Mouse (Mus musculus): ENCODE results near the gene Rfesd. TPM values are rescaled to one million over a fixed set of nuclear protein-coding genes. Genes with fewer than 3 reads are reported as not detected.

The Rfesd gene
- 3.7 and 5.7 TPM in 2 replicates for polyA plus RNA-seq (2012; rRNA removed)

DNA sequence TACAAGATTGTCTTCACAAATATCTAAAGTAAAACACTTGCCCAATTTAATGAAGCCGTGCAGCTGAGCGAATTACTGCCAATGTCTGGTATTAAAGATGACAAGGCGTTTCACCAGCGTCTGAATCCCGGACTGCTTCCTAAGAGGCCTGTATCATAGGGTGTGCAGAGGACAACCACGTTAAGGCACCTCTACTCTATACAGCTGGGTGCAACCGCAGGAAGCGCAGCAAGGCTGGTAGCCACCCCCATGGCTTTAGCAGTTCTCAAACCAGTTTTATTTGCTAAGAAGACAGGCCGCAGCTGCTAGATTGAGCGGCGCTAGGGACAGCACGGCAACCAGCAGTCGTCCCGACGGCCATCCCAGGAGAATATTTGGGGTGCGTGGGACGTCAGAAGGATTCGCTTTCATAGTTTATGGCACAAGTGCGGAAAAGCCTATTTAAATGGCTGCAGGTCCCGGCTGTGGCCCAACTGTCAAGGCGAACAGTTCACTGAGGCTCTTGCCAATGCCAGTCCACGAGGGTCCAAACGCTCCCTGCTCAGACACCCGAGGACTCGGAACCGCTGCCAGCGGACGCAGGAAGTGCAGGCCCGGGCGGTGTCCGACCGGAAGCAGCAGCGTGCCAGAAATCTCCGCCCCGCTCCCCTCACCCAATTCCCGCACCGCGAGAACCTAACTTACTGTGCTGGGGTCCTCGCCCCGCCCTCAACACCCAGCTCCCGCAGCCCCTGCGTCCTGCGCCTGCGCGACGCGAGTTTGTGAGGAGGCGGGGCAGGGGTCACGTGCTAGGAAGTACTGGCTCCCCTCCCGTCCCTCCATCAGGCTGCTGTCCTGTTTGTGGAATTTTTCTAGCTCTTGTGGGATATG is at the start of gene Rfesd:
TSS of gene Rfesd (minus strand) at position 746 of the 870 bp plus-strand sequence.
- under 1% methylated on average over 50 of the region's 50 CpGs for WGBS
- peak; percentile 97 for DNase-seq
- Histone ChIP-seq H3K4me1 (ENCODE audit: control insufficient read depth, insufficient read depth, low read length) (peaks cover 2% of the 10 kb centered on the region; the same call in 1 of the 2 replicates), H3K4me3 (replicated peaks; ENCODE audit: extremely low read depth, low read depth, low read length) (peak within 1 kb of the TSS; percentile 85)
- TF ChIP-seq CTCF (IDR thresholded peaks at IDR 0.05; ENCODE audit: insufficient read depth, low read length) (no peak), POLR2A (IDR thresholded peaks at IDR 0.05; ENCODE audit: borderline replicate concordance, extremely low read depth, low read depth, low read length) (peak; percentile 86)

DNA sequence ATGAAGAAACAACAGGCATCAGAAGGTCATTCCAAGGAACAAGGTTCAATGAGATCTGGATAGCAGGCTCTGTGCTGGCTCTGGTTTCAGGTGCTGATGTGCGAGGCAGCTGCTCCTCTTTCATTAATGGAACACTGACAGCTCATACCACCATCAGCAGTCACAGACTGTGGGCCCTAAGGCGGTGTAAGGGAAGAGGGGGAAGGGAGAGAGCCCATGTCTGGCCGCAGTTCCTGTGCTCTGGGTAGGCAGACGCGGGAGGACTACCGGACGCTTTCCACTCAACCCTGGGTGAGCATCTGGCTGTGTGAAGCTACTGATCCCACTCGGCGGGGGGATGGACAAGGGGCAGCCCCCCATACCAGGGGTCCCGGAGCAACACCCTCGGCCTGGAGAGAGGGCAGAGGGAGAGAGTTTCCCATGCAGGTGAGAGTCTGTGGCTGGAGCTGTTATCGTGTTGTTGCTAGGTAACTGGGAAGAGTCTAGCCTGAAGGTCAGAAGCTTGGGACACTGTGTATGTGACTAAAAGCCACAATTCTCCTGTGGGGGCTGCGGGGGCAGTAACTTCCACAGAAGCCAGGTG is 45.9 kb upstream of the Rfesd start:
- DNase-seq, result no peak
- 84% methylated on average over 13 of the region's 13 CpGs for WGBS
- Histone ChIP-seq H3K4me1 (ENCODE audit: control insufficient read depth, insufficient read depth, low read length) (no peaks in the 10 kb centered on the region), H3K4me3 (replicated peaks; ENCODE audit: extremely low read depth, low read depth, low read length) (no peak overlapping the region)
- TF ChIP-seq POLR2A (IDR thresholded peaks at IDR 0.05; ENCODE audit: borderline replicate concordance, extremely low read depth, low read depth, low read length), result no peak
- no peak for TF ChIP-seq CTCF (IDR thresholded peaks at IDR 0.05; ENCODE audit: insufficient read depth, low read length)

DNA sequence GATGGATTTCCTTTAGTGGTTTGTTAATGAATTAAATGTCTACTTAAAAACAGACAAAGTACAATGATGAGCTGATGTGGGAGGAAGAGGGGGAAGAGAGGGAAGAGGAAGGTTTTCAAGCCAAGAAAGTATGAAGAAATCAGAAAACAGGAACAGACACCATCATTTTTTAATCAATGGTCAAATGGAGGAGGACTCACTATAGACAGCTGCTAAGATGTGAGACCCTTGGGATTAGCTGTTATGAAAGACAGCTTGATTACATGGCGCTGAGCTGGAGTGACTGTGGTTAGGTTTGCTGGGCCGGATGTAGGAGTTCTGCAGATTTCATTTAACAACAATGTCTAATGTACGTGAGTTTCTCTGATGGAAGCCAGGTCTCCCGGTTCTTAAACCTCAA is 45.0 kb upstream of the Rfesd start:
- no peak for DNase-seq
- WGBS, result 92% methylated on average over 4 of the region's 4 CpGs
- no peaks in the 10 kb centered on the region for H3K4me1 ChIP-seq (ENCODE audit: control insufficient read depth, insufficient read depth, low read length)
- H3K4me3 ChIP-seq (replicated peaks; ENCODE audit: extremely low read depth, low read depth, low read length), result no peak overlapping the region
- TF ChIP-seq POLR2A (IDR thresholded peaks at IDR 0.05; ENCODE audit: borderline replicate concordance, extremely low read depth, low read depth, low read length) (no peak), CTCF (IDR thresholded peaks at IDR 0.05; ENCODE audit: insufficient read depth, low read length) (no peak)

DNA sequence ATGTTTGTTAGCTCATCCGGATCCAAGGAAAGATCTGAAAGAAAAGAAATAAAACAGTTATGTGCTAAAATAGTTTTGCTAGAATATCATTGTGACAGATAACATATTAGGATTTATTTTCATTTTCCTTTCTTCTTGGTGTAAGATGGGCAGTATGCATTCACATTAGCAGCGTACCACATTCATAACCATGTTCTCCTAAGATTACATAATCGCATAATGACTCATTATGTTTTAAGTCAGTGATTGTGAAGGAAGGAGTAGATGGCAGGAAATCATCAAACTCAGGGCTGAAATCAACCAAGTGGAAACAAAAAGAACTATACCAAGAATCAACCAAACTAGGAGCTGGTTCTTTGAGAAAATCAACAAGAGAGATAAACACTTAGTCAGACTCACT is 44.0 kb upstream of the Rfesd start:
- Histone ChIP-seq H3K4me1 (ENCODE audit: control insufficient read depth, insufficient read depth, low read length) (no peaks in the 10 kb centered on the region), H3K4me3 (replicated peaks; ENCODE audit: extremely low read depth, low read depth, low read length) (no peak overlapping the region)
- TF ChIP-seq POLR2A (IDR thresholded peaks at IDR 0.05; ENCODE audit: borderline replicate concordance, extremely low read depth, low read depth, low read length) (no peak), CTCF (IDR thresholded peaks at IDR 0.05; ENCODE audit: insufficient read depth, low read length) (no peak)
- no peak for DNase-seq
- 88% methylated on average over 3 of the region's 3 CpGs for WGBS

DNA sequence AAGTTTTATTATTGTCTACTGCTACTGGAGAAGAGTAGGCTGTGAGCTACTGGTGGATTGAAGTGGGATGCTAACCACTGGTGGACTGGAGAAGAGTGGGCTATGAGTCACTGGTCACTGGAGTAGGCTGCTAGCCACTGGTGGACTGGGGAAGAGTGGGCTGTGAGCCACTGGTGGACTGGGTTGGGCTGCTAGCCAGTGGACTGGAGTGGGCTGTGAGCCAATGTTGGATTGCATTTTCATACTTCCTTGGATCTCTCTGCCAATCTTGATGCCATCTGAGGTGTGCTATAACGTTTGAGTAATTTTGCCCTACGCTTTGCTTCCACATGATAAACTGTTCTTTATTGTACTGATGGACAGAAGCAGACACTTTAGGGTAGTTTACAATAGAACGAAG is 43.6 kb upstream of the Rfesd start:
- no peak overlapping the region for H3K4me3 ChIP-seq (replicated peaks; ENCODE audit: extremely low read depth, low read depth, low read length)
- WGBS, result 73% methylated on average over 3 of the region's 3 CpGs
- TF ChIP-seq POLR2A (IDR thresholded peaks at IDR 0.05; ENCODE audit: borderline replicate concordance, extremely low read depth, low read depth, low read length) (no peak), CTCF (IDR thresholded peaks at IDR 0.05; ENCODE audit: insufficient read depth, low read length) (no peak)
- no peak for DNase-seq
- no peaks in the 10 kb centered on the region for H3K4me1 ChIP-seq (ENCODE audit: control insufficient read depth, insufficient read depth, low read length)

DNA sequence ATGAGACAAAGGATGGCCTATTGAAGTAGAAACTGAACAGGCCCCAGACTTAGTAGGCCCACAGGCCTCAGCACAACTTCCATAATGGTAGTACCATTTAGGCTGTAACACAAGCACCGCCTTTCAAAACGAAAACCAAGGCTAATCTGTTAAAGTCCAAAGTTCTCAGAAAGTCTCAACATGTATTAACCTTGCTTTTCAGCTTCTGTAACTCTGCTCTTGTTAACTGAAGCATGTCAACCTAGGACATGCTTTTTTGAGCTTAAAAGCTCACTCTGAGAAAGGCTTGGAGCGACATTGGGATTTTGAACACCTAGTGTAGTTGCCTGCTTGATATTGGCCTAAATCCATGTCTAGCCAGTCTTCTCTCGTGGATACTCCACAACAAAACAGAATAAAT is 41.1 kb upstream of the Rfesd start:
- Histone ChIP-seq H3K4me1 (ENCODE audit: control insufficient read depth, insufficient read depth, low read length) (peaks cover 7% of the 10 kb centered on the region), H3K4me3 (replicated peaks; ENCODE audit: extremely low read depth, low read depth, low read length) (no peak overlapping the region)
- no peak for DNase-seq
- 93% methylated on average over 4 of the region's 4 CpGs for WGBS
- no peak for TF ChIP-seq CTCF (IDR thresholded peaks at IDR 0.05; ENCODE audit: insufficient read depth, low read length)
- TF ChIP-seq POLR2A (IDR thresholded peaks at IDR 0.05; ENCODE audit: borderline replicate concordance, extremely low read depth, low read depth, low read length), result no peak

DNA sequence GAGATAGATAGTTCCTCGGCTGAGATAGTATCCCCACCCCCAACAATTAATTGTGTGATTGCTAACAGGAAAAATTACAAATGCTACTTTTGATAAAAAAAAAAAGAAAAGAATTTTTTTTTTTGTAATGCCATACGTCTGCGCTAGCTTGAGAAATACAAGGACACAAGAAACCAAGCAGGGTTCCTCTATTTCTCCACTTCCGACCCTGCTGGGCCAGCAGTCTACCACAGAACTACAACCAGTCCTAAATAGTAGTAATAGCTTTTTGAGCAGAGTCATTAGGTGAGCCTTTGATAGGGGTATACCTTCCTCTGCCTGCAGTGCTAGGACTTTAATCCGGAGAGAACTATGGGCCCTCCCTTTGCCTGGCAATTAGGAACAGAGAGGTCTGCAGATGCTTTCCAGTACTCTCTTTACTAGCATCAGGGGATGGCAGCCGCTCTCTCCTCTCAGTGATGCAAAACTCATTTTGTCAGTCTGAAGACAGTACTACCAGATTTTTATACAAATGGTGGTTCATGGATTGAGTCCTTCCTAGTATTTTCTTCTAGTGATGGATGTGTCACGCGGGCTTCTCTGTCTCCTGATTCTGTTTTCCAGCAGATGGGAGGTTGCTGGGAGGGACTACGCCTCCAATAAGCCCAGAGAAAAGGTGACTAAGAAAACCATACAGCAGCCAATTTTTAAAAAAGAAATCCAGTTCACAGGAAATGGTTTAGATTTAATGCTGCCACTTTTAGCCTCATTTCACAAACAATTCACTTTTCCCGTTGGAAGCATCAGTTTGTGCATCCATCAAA is 38.9 kb upstream of the Rfesd start:
- 65% methylated on average over 10 of the region's 10 CpGs for WGBS
- TF ChIP-seq POLR2A (IDR thresholded peaks at IDR 0.05; ENCODE audit: borderline replicate concordance, extremely low read depth, low read depth, low read length) (no peak), CTCF (IDR thresholded peaks at IDR 0.05; ENCODE audit: insufficient read depth, low read length) (no peak)
- no peak overlapping the region for H3K4me3 ChIP-seq (replicated peaks; ENCODE audit: extremely low read depth, low read depth, low read length)
- DNase-seq, result no peak
- peaks cover 7% of the 10 kb centered on the region for H3K4me1 ChIP-seq (ENCODE audit: control insufficient read depth, insufficient read depth, low read length)

DNA sequence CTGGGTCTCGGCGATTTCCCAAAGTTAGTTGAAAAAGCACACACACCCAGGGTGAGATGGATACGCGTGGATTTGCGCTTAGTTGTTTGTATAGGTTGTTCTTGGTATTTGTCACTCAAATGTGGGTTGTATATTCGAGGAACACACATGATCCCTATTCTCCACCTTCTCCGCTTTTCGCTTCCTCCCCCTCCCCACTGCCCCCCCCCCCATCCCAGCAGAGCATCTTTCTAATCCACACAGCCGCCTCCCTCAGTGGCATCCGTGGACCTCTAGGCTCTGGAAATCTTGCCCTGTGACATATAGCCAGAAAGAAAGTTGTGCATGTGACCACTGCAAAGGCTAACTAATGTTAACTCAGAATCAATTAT is 38.4 kb upstream of the Rfesd start, which contains the start of gene Gpr150:
TSS of gene Gpr150 (minus strand) at position 101 of the 371 bp plus-strand sequence.
- TF ChIP-seq POLR2A (IDR thresholded peaks at IDR 0.05; ENCODE audit: borderline replicate concordance, extremely low read depth, low read depth, low read length) (no peak), CTCF (IDR thresholded peaks at IDR 0.05; ENCODE audit: insufficient read depth, low read length) (no peak)
- WGBS, result 16% methylated on average over 10 of the region's 10 CpGs
- no peak for DNase-seq

DNA sequence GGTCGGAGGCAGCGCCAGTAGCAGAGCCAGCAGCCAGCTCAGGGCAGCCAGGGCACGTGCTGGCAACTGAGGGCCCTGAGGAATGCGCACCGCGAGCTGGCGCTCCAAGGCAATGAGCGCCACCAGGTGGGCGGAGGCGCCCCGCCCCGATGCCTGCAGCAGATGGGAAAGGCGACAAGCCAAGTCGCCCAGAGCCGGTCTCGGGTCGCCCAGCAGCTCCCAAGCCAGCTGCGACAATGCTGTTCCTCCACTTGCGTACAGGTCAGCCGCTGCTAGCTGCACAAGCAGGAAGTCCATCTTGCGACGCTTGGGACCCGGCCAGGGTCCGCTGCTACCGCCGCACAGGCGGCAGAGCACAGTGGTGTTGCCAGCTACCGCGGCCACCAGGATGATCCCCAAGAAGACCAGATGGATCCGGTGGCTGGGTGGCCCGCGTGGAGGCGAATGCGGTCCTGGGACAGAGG is 37.8 kb upstream of the Rfesd start:
- WGBS, result under 1% methylated on average over 34 of the region's 34 CpGs
- no peak for TF ChIP-seq POLR2A (IDR thresholded peaks at IDR 0.05; ENCODE audit: borderline replicate concordance, extremely low read depth, low read depth, low read length)
- TF ChIP-seq CTCF (IDR thresholded peaks at IDR 0.05; ENCODE audit: insufficient read depth, low read length), result no peak
- DNase-seq, result peak; percentile 54
- Histone ChIP-seq H3K4me3 (replicated peaks; ENCODE audit: extremely low read depth, low read depth, low read length) (peak overlapping the region; percentile 42), H3K4me1 (ENCODE audit: control insufficient read depth, insufficient read depth, low read length) (peaks cover 7% of the 10 kb centered on the region)

More for the DNA sequence above, 38.4 kb upstream of the Rfesd start, which contains the start of gene Gpr150:
- Histone ChIP-seq H3K4me3 (replicated peaks; ENCODE audit: extremely low read depth, low read depth, low read length) (peak within 1 kb of the TSS; percentile 42), H3K4me1 (ENCODE audit: control insufficient read depth, insufficient read depth, low read length) (peaks cover 7% of the 10 kb centered on the region)
